Mouse (Mus musculus) megakaryocyte, adult 5-6 weeks (primary cell): ENCODE results near the gene Elavl4. TPM values are rescaled to one million over a fixed set of nuclear protein-coding genes. Genes with fewer than 3 reads are reported as not detected.

ENCODE experiments used
- ATAC-seq: 2 replicates; pipeline ENCODE4 v1.8.0; 2016; ENCODE audit warnings: mild to moderate bottlenecking, inconsistent platforms; ENCODE audit not compliant: poor library complexity, severe bottlenecking
- total RNA-seq, 2 experiments: library from RNA; stranded (forward) in 1 of 2; stranded (reverse) in 1 of 2; fragments of 153-499, 151-499 nt in 1 of 2; fragments of 221-1000, 200-1000 nt in 1 of 2; gene quantifications; 2 replicates each; pipeline versions ENCODE4 v1.2.3 to v1.2.4; 2015 to 2017

Elavl4 gene
- total RNA-seq, 2 experiments from 2014 or later = not detected

DNA sequence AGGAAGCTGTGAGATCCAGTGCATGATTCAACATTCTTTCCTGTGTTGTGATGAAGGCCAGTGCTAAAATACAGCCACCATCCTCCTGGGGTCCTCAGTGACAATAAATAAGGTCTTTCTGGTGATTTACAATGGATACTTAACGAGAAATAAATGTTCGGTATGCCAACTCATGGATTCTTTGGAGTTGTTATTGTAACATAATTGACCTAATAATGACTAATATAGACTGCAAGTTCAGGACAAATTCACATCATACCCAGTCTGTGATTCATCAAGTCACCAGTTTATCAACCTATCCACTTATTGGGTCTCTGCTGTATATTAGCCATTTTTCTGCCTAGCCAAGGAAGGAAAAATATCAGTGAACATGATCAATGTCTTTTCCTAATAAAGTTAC, 174.4 kb downstream of the Elavl4 start:
- no peak for ATAC-seq

DNA sequence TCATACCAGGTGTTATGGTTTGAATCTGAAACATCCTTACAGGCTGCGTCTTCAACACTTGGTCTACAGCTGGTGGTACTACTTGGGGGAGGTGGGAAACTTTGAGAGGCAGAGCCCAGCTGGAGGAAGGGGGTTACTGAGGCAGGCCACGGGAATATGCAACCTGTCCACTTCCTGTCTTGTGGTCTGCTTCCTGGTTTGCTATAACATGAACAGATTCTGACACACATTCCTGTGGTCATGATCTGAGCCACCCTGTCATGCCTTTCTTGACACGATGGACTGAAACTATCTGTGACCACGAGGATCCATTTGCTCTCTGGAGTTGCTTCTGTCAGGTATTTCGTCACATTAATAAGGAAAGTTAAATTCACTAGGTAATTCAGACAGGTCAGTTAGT, 179.7 kb downstream of the Elavl4 start:
- ATAC-seq = no peak

DNA sequence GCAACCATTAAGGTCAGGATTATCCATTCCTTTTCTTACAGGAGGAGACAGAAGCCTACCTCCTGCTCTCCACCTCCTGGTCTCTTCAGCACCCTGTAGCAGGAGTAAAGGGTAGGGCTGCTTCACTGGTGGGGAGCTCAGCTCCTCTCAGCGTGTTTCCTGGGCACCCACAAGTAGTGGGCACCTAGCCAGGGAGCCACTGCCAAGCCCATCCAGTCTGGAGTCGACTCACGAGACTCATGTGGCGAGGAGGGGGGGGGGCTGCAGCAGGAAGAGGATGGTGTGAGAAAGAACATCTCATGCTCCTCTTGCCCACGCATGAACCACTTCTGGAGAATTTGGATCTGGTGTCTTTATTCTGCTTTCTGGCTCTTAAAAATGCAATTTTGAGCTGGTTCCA, 186.5 kb downstream of the Elavl4 start:
- no peak for ATAC-seq

DNA sequence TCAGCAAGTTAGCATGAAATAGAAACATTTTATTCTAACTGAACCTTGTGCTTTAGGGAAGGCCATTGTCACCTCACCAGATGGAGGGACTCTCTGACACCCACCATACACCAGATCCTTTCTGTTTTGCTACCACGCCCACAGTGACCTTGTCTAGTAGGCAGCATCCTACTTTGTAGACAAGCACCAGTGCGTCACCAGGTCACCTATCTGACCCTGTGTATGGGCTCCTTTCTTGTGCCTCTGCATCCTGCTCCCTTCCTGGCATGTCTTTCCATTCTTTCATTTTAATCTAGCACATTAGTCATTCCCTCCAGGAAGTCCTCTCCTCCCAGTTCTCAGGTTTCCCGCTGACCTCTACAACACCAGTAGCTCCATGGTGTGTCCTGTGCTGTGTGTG, 190.1 kb downstream of the Elavl4 start:
- ATAC-seq = no peak

DNA sequence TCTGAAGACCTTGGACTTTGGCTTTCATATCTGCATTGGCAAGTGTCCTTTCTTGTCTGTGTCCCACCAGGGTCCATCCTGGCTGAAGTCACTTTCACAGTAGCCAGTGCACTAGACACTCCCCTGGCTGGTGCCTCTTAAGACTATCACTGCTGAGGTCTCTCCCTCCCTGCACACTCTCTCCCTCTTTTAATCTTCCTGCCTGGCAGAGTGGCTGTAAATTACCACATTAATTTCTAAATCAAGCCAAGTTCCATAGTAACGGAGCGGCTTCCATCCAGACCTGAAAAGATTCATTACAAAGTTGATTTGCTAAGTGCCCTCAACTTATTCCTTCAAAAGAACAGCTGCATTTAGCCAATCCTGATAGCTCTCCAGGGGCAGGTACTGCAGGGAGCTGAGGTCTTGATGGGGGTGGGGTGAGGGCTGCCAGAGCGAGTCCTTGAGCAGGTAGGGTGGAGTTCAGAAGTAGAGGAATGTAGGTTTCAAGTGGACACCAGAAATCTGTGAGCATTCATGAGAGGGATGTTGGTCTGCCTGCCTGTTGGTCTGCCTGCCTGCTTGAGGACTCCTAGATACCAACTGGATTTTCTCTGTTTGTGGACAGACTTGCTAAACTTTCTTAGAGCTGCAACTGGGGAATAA, 194.1 kb downstream of the Elavl4 start:
- no peak for ATAC-seq

DNA sequence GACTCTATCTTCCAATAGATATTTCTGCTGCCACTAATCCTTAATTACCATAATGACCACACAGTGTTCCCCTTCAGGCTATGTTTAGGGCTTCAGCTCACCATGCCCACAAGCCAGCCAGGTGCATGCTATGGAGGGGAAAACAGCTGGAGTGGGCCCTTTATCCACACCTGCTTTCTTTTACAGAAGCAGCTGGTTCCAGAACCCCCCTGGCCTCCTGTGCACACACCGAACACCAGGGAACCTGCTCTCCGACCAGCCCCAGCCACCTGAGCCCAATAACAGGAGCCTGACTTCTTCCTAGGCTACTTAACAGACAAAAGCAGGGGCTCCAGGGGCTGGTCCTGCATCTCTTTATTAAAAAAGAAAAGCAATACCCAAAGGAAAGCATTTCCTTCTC, 195.8 kb downstream of the Elavl4 start:
- no peak for ATAC-seq

Other genes starting within 250 kb of the Elavl4 start
- gene Agbl4, start 45.8 kb upstream of the Elavl4 start, total RNA-seq (2015) = not detected in 2 replicates
- not detected in 2 replicates for gene Agbl4, start 45.8 kb upstream of the Elavl4 start, total RNA-seq (2017)